Mouse (Mus musculus) liver, embryonic 15.5 days (tissue): ENCODE data around the gene Parg. TPM values are rescaled to one million over a fixed set of nuclear protein-coding genes. Genes with fewer than 3 reads are reported as not detected.
A peak's percentile ranks its signal among the peaks of the same experiment; 100 is the strongest.

Experiments used
- ATAC-seq: fragments of 200-750 bp; cut with Nextera tagmentation; 2 replicates; pipeline ENCODE4 v1.8.0; 2017; ENCODE audit warnings: moderate number of reproducible peaks, mild to moderate bottlenecking, moderate library complexity; ENCODE audit not compliant: insufficient read depth
- H3K27ac ChIP-seq: fragments of 300-500 bp; sonication (generic); replicated peaks from 2 replicates; pipeline ENCODE4 v1.5.1; 2015; ENCODE audit warnings: mild to moderate bottlenecking, inconsistent platforms
- H3K27me3 ChIP-seq: fragments of 300-500 bp; sonication (generic); 2 replicates; pipeline ENCODE4 v1.6.1; 2015; ENCODE audit warnings: mild to moderate bottlenecking, inconsistent platforms
- H3K36me3 ChIP-seq: fragments of 300-500 bp; sonication (generic); replicated peaks from 2 replicates; pipeline ENCODE4 v1.6.1; 2015; ENCODE audit warnings: moderate library complexity, mild to moderate bottlenecking, inconsistent platforms
- H3K4me1 ChIP-seq: fragments of 300-500 bp; sonication (generic); replicated peaks from 2 replicates; pipeline ENCODE4 v1.6.1; 2015; ENCODE audit warnings: inconsistent platforms
- H3K4me2 ChIP-seq: fragments of 300-500 bp; sonication (generic); 2 replicates; pipeline ENCODE4 v1.6.1; 2015; ENCODE audit warnings: moderate library complexity, mild to moderate bottlenecking, inconsistent platforms
- H3K4me3 ChIP-seq: fragments of 300-500 bp; sonication (generic); replicated peaks from 2 replicates; pipeline ENCODE4 v1.5.1; 2015; ENCODE audit warnings: mild to moderate bottlenecking, inconsistent platforms
- H3K9ac ChIP-seq: fragments of 300-500 bp; sonication (generic); 2 replicates; pipeline ENCODE4 v1.6.1; 2015; ENCODE audit warnings: moderate library complexity, mild to moderate bottlenecking, inconsistent platforms
- H3K9me3 ChIP-seq: fragments of 300-500 bp; sonication (generic); replicated peaks from 2 replicates; pipeline ENCODE4 v1.6.1; 2016; ENCODE audit warnings: inconsistent platforms
- WGBS: fragments of 180-500 bp; shearing (Covaris S2); methylation state at CpG from one replicate; pipeline ENCODE4 v1.1.7; 2015; ENCODE audit warnings: mixed read lengths; ENCODE audit not compliant: insufficient replicate concordance; 5-methylcytosine and 5-hydroxymethylcytosine counted together
- polyA plus RNA-seq: library from polyadenylated mRNA; unstranded; fragments of >200 nt; fragmentation: Nextera tagmentation; extraction: Ambion mirVana; gene quantifications from 2 replicates; pipeline ENCODE4 v1.2.1, GENCODE M21; 2015

Gene Parg
- polyA plus RNA-seq, 1 experiment from 2014 or later = 13.0 TPM

DNA sequence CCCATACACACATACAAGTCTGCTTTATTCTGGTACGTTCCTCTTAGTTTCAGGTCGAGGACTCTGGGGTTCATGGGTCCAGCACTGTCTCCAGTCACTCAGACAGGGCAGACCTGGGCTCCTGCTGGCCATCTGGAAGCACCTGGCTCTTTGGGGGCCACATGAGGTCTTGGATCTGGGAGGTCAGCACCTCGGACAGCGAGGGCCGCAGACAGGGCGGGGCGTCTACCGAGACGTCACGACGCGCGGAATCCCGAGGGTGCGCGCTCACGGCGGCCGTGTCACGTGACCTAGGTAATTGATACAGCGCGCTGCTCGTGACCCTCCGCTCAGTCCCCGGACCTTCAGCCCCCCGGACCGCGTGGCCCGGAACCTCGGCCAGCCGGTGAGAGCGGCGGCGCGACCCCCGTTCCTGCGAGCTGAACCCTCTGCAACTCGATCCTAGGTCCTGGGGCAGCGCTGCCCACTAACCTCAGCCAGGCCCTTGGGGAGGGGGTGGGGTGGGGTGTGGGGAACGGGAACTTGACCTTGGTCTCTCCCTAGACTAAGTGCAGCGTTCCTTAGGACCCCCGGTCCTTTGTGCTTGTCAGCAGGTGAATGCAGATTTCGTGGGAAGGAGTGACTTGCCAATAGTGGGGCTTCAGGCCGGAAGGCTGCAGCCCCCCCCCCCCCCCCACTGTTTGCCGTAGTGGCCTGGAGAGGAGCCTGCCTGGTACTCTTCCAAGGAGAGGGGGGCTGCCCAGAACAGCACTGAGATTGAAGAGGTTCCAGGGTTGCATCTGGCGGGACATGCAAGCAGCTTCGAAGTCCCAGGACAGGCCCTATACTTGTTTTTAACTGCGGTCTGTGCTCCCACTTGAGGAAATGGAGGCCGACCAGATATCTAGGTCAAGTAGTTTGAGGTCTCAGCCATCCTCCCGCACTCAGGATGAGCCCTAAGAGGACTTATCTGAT lies 120.3 kb downstream of the Parg start, which contains the start of gene Ogdhl:
Gene Ogdhl (plus strand): TSS at position 288 of the 954 bp plus-strand sequence.
- Histone ChIP-seq H3K4me2 (peak within 1 kb of the TSS; percentile 74), H3K4me3 (peak within 1 kb of the TSS; percentile 61), H3K9ac (no peak within 1 kb of the TSS), H3K36me3 (no peaks in the 10 kb centered on the region), H3K27ac (no peak within 1 kb of the TSS), H3K4me1 (peaks cover 7% of the 10 kb centered on the region; the same call in 1 of the 2 replicates), H3K27me3 (no peaks in the 10 kb centered on the region; the same call in 1 of the 2 replicates), H3K9me3 (no peaks in the 10 kb centered on the region)
- peak; percentile 51; the same call in 1 of the 2 replicates for ATAC-seq
- WGBS = 3% methylated on average over 50 of the region's 50 CpGs

DNA sequence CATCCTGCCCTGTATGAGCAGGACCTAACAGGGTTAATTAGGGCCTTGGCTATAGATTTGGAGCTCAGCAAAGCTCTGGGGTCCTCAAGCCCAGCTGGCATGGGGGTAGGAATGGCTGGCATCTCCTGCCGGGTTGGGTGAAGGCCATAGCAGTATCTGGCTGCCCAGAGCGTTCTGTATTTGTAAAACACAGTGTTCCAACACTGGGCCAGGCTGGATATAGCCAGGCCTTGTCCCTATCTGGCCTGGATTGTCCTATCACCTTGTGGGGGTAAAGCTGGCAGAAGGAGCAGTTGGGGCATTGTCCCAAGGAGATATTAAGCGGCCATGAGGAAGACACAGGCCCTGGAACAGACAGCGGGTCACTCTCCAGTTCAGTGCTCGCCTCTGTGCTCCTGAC lies 121.5 kb downstream of the Parg start:
- Histone ChIP-seq H3K4me1 (peaks cover 7% of the 10 kb centered on the region; the same call in 1 of the 2 replicates), H3K4me3 (no peak overlapping the region), H3K9me3 (no peaks in the 10 kb centered on the region), H3K4me2 (no peak overlapping the region), H3K27ac (no peak overlapping the region), H3K9ac (no peak overlapping the region), H3K36me3 (no peaks in the 10 kb centered on the region), H3K27me3 (no peaks in the 10 kb centered on the region; the same call in 1 of the 2 replicates)
- 66% methylated on average over 5 of the region's 5 CpGs for WGBS
- no peak for ATAC-seq

DNA sequence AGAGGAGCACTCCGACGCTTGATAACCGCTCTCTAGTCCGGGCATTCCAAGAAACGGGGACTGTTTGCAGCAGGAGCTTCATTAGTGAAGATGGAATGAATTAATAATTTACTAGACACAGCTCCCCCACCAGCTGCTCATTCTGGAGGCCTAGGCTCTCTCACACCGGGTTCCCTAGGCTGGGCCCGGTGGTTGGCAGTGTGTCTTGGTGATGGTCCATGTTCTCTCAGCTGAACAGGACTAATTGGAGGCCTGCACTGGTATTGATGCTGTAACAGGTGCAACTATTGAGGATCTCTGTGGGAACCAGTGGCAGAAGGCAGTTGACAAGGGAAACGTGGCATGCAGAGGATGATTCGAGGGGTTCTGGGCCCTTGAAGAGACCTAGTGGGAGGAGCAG lies 125.6 kb downstream of the Parg start:
- Histone ChIP-seq H3K9me3 (no peaks in the 10 kb centered on the region), H3K4me2 (no peak overlapping the region), H3K27me3 (no peaks in the 10 kb centered on the region), H3K27ac (no peak overlapping the region), H3K4me3 (no peak overlapping the region), H3K4me1 (no peaks in the 10 kb centered on the region), H3K9ac (no peak overlapping the region), H3K36me3 (no peaks in the 10 kb centered on the region)
- 67% methylated on average over 9 of the region's 9 CpGs for WGBS
- ATAC-seq = no peak

DNA sequence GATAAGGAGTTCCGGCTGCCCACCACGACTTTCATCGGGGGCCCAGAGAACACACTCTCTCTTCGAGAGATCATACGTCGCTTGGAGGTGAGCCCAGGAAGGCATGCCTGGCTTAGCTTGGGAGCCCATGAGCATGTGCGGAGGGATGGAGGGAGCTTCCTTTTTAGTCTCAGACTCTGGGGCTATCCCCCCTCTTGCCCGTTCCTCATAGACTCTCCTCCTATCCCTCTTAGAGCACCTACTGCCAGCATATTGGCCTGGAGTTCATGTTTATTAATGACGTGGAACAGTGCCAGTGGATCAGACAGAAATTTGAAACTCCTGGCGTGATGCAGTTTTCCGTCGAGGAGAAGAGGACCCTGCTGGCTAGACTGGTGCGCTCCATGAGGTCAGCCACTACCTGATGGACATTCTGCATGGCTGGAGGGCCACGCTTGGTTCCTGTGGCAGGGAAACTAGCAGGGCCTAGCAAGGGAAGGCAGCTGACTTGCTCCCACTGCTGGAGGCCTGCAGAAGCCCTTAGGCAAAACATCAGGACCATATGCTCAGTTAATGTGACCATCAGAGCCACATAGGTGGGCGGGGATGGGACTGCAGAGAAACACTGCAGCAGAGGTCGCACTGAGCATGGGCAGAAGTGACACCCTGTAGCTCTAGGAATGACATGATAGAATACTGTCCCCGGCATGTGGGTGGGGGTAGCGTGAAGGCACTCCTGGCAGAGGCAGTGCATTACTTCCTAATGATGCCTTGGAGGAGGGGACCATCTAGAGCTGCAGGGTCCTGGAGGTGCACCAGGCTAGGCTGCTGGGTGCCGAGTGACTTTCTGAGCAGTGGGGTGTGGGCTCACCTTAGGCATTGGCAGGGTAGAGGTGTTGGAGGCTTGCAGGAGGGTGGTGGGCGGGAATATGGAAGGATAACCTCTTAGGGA lies 131.0 kb downstream of the Parg start:
- Histone ChIP-seq H3K4me2 (no peak overlapping the region), H3K36me3 (no peaks in the 10 kb centered on the region), H3K4me1 (no peaks in the 10 kb centered on the region), H3K9ac (no peak overlapping the region), H3K4me3 (no peak overlapping the region), H3K27me3 (no peaks in the 10 kb centered on the region), H3K9me3 (no peaks in the 10 kb centered on the region), H3K27ac (no peak overlapping the region)
- ATAC-seq = no peak
- 69% methylated on average over 20 of the region's 20 CpGs for WGBS

DNA sequence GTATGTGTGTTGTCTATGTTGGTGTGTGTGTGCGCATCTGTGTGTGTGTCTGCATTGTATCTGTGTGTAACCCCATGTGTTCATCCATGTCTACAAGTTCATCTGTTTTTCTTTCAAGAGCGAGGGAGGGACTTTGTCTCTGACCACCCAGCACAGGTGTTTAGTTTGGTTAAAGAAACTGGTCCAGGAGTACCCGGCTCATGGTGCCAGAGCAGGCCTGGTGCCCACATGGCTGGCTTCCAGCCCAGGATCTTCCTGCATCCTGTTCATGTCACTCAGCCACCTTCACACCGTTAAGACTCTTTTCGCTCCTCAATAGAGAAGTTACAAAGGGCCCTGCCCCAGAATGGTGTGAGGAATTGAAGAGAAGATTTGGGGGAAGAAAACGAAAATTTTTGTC lies 134.3 kb downstream of the Parg start:
- H3K9ac ChIP-seq = no peak overlapping the region
- H3K36me3 ChIP-seq = no peaks in the 10 kb centered on the region
- H3K4me2 ChIP-seq = no peak overlapping the region
- 51% methylated on average over 6 of the region's 6 CpGs for WGBS
- ATAC-seq = no peak
- no peak overlapping the region for H3K27ac ChIP-seq
- H3K4me3 ChIP-seq = no peak overlapping the region
- H3K27me3 ChIP-seq = no peaks in the 10 kb centered on the region
- no peaks in the 10 kb centered on the region for H3K4me1 ChIP-seq
- H3K9me3 ChIP-seq = no peaks in the 10 kb centered on the region

DNA sequence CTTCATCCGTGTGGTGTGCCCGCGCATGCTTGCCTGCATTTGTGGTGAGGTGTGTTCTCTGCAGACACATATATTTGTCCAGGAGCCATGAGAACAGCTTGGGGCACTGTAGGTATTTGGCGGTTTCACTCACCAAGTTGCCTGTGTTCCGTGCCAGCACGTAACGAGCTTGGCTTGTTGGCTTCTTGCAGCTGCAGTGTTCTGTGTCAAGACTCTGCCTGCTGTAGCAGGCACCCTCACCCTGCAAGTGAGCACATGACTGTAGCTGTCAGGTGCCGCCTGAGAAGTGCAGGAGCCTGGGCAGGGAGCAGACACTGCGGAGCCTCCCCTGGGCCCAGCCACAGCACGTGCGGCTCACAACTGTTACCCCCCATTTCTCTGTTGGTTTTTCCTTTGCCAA lies 134.8 kb downstream of the Parg start:
- H3K9ac ChIP-seq = no peak overlapping the region
- H3K27ac ChIP-seq = no peak overlapping the region
- no peaks in the 10 kb centered on the region for H3K9me3 ChIP-seq
- H3K4me1 ChIP-seq = no peaks in the 10 kb centered on the region
- no peak for ATAC-seq
- WGBS = 73% methylated on average over 11 of the region's 11 CpGs
- no peaks in the 10 kb centered on the region for H3K27me3 ChIP-seq
- no peak overlapping the region for H3K4me2 ChIP-seq
- no peak overlapping the region for H3K4me3 ChIP-seq
- no peaks in the 10 kb centered on the region for H3K36me3 ChIP-seq

DNA sequence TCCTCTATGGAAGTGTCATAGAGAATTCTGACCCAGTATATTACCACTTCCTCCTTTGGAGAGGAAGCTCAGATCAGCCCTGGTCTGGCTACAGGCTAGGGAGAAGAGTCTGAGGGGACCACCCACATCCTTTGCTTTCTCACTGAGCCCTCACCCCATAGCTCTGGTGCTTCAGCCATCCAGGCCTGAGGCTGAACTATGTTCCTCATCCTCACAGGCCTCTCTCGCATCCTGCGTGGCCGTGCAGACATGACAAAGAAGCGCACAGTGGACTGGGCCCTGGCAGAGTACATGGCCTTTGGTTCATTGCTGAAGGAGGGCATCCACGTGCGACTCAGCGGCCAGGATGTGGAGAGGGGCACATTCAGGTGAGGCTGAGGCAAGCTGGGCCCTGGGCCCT lies 140.1 kb downstream of the Parg start:
- H3K4me3 ChIP-seq = no peak overlapping the region

DNA sequence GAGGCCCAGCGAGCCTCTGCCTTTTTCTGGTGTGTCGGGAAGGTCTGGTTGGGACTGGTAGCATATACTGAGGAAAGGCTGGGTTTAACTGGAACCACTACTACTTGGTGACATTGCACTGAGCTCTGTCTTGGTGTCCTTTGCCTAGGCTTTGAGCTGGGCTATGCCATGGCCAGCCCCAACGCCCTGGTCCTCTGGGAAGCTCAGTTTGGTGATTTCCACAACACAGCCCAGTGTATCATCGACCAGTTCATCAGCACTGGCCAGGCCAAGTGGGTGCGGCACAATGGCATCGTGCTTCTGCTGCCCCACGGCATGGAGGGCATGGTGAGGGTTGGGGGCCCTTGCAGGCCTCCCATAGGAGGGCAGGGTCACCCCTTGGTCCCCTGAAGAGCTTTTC lies 142.4 kb downstream of the Parg start:
- Histone ChIP-seq H3K9ac (no peak overlapping the region), H3K4me2 (no peak overlapping the region), H3K4me3 (no peak overlapping the region), H3K27ac (no peak overlapping the region), H3K27me3 (no peaks in the 10 kb centered on the region), H3K9me3 (no peaks in the 10 kb centered on the region), H3K4me1 (no peaks in the 10 kb centered on the region), H3K36me3 (no peaks in the 10 kb centered on the region)
- no peak for ATAC-seq
- WGBS = 63% methylated on average over 7 of the region's 7 CpGs

More for the DNA sequence above, 140.1 kb downstream of the Parg start:
- Histone ChIP-seq H3K27me3 (no peaks in the 10 kb centered on the region), H3K4me1 (no peaks in the 10 kb centered on the region), H3K9ac (no peak overlapping the region), H3K9me3 (no peaks in the 10 kb centered on the region), H3K27ac (no peak overlapping the region), H3K36me3 (no peaks in the 10 kb centered on the region), H3K4me2 (no peak overlapping the region)
- no peak for ATAC-seq
- WGBS = 60% methylated on average over 7 of the region's 7 CpGs

DNA sequence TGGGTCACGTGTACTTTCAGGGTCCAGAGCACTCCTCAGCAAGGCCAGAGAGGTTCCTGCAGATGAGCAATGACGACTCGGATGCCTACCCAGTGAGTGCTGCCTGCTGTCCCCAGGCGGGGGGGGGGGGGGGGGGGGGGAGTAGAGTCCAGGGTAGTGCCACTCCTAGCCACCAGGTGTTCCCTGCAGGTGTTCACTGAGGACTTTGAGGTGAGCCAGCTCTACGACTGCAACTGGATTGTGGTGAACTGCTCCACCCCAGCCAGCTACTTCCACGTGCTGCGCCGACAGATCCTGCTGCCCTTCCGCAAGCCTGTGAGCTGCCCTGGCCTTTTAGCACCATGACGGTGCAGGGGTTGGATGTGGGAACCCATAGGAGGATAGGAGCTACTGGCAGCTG lies 142.9 kb downstream of the Parg start:
- WGBS = 66% methylated on average over 10 of the region's 10 CpGs
- Histone ChIP-seq H3K4me2 (no peak overlapping the region), H3K4me1 (no peaks in the 10 kb centered on the region), H3K4me3 (no peak overlapping the region), H3K36me3 (no peaks in the 10 kb centered on the region), H3K27ac (no peak overlapping the region), H3K27me3 (no peaks in the 10 kb centered on the region), H3K9ac (no peak overlapping the region), H3K9me3 (no peaks in the 10 kb centered on the region)
- no peak for ATAC-seq
